Mouse (Mus musculus): ENCODE measurements around the gene Banf2.

Banf2 gene

GRCm38 (mm10) chr2:144101463-144101961 is 68.7 kb downstream of the Banf2 start:
- no peak for DNase-seq (ENCODE audit: low spot score in 2 of 2)

GRCm38 (mm10) chr2:144107374-144107773 is 74.5 kb downstream of the Banf2 start:
- no peak for DNase-seq (ENCODE audit: low spot score in 2 of 2)

- DNase-seq (ENCODE audit: low spot score in 2 of 2), result no peak
These were observed 75.0 kb downstream of the Banf2 start for GRCm38 (mm10) chr2:144107810-144108209.

- no peak for DNase-seq (ENCODE audit: low spot score in 2 of 2)
These were observed 75.5 kb downstream of the Banf2 start for GRCm38 (mm10) chr2:144108376-144108775.

GRCm38 (mm10) chr2:144111966-144112365 is 79.1 kb downstream of the Banf2 start:
- no peak for DNase-seq (ENCODE audit: low spot score in 2 of 2)

- no peak for DNase-seq (ENCODE audit: low spot score in 2 of 2)
These were observed 79.8 kb downstream of the Banf2 start for GRCm38 (mm10) chr2:144112666-144113065.

GRCm38 (mm10) chr2:144118061-144118460 is 85.2 kb downstream of the Banf2 start:
- DNase-seq (ENCODE audit: low spot score in 2 of 2), result no peak

GRCm38 (mm10) chr2:144120186-144120823 is 87.4 kb downstream of the Banf2 start:
- peak in 1 of 2 experiments; percentile 41 for DNase-seq (ENCODE audit: low spot score in 2 of 2)

GRCm38 (mm10) chr2:144122068-144122467 is 89.2 kb downstream of the Banf2 start:
- DNase-seq (ENCODE audit: low spot score in 2 of 2), result no peak

Measured in urinary bladder, adult 18-20 months (tissue).